Mouse (Mus musculus): ENCODE measurements at regions not wholly inside any gene's neighbourhood (a gene's known extent, or its start where the extent isn't known, plus 50 kb on each side); places are given as distances from the start of the nearest gene placed in this dataset.

- WGBS: 62% methylated on average over 2 of the region's 2 CpGs
- TF ChIP-seq CTCF (IDR thresholded peaks at IDR 0.05; ENCODE audit: borderline replicate concordance, insufficient read depth, low read depth, low read length): no peak
- TF ChIP-seq POLR2A (IDR thresholded peaks at IDR 0.05; ENCODE audit: borderline replicate concordance, insufficient read depth, low read length): no peak
- H3K27me3 ChIP-seq (ENCODE audit: control insufficient read depth, insufficient read depth, low read length): no peaks in the 10 kb centered on the region
- no peak overlapping the region for H3K4me3 ChIP-seq (replicated peaks; ENCODE audit: insufficient read depth, low read depth, low read length)
- DNase-seq: no peak
- no peaks in the 10 kb centered on the region for H3K4me1 ChIP-seq (ENCODE audit: control insufficient read depth, insufficient read depth, low read length)
- H3K27ac ChIP-seq (ENCODE audit: insufficient read depth, low read length): no peak overlapping the region
These were observed 152.1 kb upstream of the Slco6d1 start for GRCm38 (mm10) chr1:98268853-98269252.

- no peak for DNase-seq
- Histone ChIP-seq H3K27me3 (ENCODE audit: control insufficient read depth, insufficient read depth, low read length) (no peaks in the 10 kb centered on the region), H3K4me3 (replicated peaks; ENCODE audit: insufficient read depth, low read depth, low read length) (no peak overlapping the region), H3K4me1 (ENCODE audit: control insufficient read depth, insufficient read depth, low read length) (no peaks in the 10 kb centered on the region), H3K27ac (ENCODE audit: insufficient read depth, low read length) (no peak overlapping the region)
- TF ChIP-seq POLR2A (IDR thresholded peaks at IDR 0.05; ENCODE audit: borderline replicate concordance, insufficient read depth, low read length) (no peak), CTCF (IDR thresholded peaks at IDR 0.05; ENCODE audit: borderline replicate concordance, insufficient read depth, low read depth, low read length) (no peak)
- WGBS: 72% methylated on average over 1 of the region's 1 CpGs
These were observed 150.7 kb upstream of the Slco6d1 start for GRCm38 (mm10) chr1:98270212-98270611.

GRCm38 (mm10) chr1:98273966-98274616, 146.8 kb upstream of the Slco6d1 start:
- TF ChIP-seq POLR2A (IDR thresholded peaks at IDR 0.05; ENCODE audit: borderline replicate concordance, insufficient read depth, low read length) (no peak), CTCF (IDR thresholded peaks at IDR 0.05; ENCODE audit: borderline replicate concordance, insufficient read depth, low read depth, low read length) (no peak)
- 88% methylated on average over 6 of the region's 6 CpGs for WGBS
- no peaks in the 10 kb centered on the region for H3K27me3 ChIP-seq (ENCODE audit: control insufficient read depth, insufficient read depth, low read length)

GRCm38 (mm10) chr1:98275524-98275923, 145.4 kb upstream of the Slco6d1 start:
- DNase-seq: no peak
- Histone ChIP-seq H3K4me3 (replicated peaks; ENCODE audit: insufficient read depth, low read depth, low read length) (no peak overlapping the region), H3K27ac (ENCODE audit: insufficient read depth, low read length) (no peak overlapping the region), H3K27me3 (ENCODE audit: control insufficient read depth, insufficient read depth, low read length) (no peaks in the 10 kb centered on the region), H3K4me1 (ENCODE audit: control insufficient read depth, insufficient read depth, low read length) (no peaks in the 10 kb centered on the region)
- 86% methylated on average over 1 of the region's 1 CpGs for WGBS
- no peak for TF ChIP-seq POLR2A (IDR thresholded peaks at IDR 0.05; ENCODE audit: borderline replicate concordance, insufficient read depth, low read length)
- no peak for TF ChIP-seq CTCF (IDR thresholded peaks at IDR 0.05; ENCODE audit: borderline replicate concordance, insufficient read depth, low read depth, low read length)

More at GRCm38 (mm10) chr1:98273966-98274616, 146.8 kb upstream of the Slco6d1 start:
- no peak for DNase-seq
- Histone ChIP-seq H3K27ac (ENCODE audit: insufficient read depth, low read length) (no peak overlapping the region), H3K4me3 (replicated peaks; ENCODE audit: insufficient read depth, low read depth, low read length) (no peak overlapping the region), H3K4me1 (ENCODE audit: control insufficient read depth, insufficient read depth, low read length) (no peaks in the 10 kb centered on the region)

GRCm38 (mm10) chr1:98279446-98280048, 141.4 kb upstream of the Slco6d1 start:
- Histone ChIP-seq H3K27me3 (ENCODE audit: control insufficient read depth, insufficient read depth, low read length) (no peaks in the 10 kb centered on the region), H3K4me3 (replicated peaks; ENCODE audit: insufficient read depth, low read depth, low read length) (no peak overlapping the region), H3K4me1 (ENCODE audit: control insufficient read depth, insufficient read depth, low read length) (no peaks in the 10 kb centered on the region), H3K27ac (ENCODE audit: insufficient read depth, low read length) (no peak overlapping the region)
- TF ChIP-seq POLR2A (IDR thresholded peaks at IDR 0.05; ENCODE audit: borderline replicate concordance, insufficient read depth, low read length): no peak
- no peak for TF ChIP-seq CTCF (IDR thresholded peaks at IDR 0.05; ENCODE audit: borderline replicate concordance, insufficient read depth, low read depth, low read length)
- no peak for DNase-seq
- WGBS: 79% methylated on average over 2 of the region's 2 CpGs

GRCm38 (mm10) chr1:98280263-98281052, 140.5 kb upstream of the Slco6d1 start:
- H3K27me3 ChIP-seq (ENCODE audit: control insufficient read depth, insufficient read depth, low read length): no peaks in the 10 kb centered on the region
- 73% methylated on average over 9 of the region's 9 CpGs for WGBS
- TF ChIP-seq CTCF (IDR thresholded peaks at IDR 0.05; ENCODE audit: borderline replicate concordance, insufficient read depth, low read depth, low read length) (no peak), POLR2A (IDR thresholded peaks at IDR 0.05; ENCODE audit: borderline replicate concordance, insufficient read depth, low read length) (no peak)
- H3K4me3 ChIP-seq (replicated peaks; ENCODE audit: insufficient read depth, low read depth, low read length): no peak overlapping the region
- H3K27ac ChIP-seq (ENCODE audit: insufficient read depth, low read length): no peak overlapping the region
- H3K4me1 ChIP-seq (ENCODE audit: control insufficient read depth, insufficient read depth, low read length): no peaks in the 10 kb centered on the region
- no peak for DNase-seq

- Histone ChIP-seq H3K27ac (ENCODE audit: insufficient read depth, low read length) (no peak overlapping the region), H3K27me3 (ENCODE audit: control insufficient read depth, insufficient read depth, low read length) (no peaks in the 10 kb centered on the region), H3K4me1 (ENCODE audit: control insufficient read depth, insufficient read depth, low read length) (no peaks in the 10 kb centered on the region), H3K4me3 (replicated peaks; ENCODE audit: insufficient read depth, low read depth, low read length) (no peak overlapping the region)
- no peak for DNase-seq
- 66% methylated on average over 2 of the region's 2 CpGs for WGBS
- TF ChIP-seq CTCF (IDR thresholded peaks at IDR 0.05; ENCODE audit: borderline replicate concordance, insufficient read depth, low read depth, low read length): no peak
- TF ChIP-seq POLR2A (IDR thresholded peaks at IDR 0.05; ENCODE audit: borderline replicate concordance, insufficient read depth, low read length): no peak
These were observed 139.7 kb upstream of the Slco6d1 start for GRCm38 (mm10) chr1:98281053-98281770.

Measured in cerebellum, adult 2 months (tissue).